Mouse (Mus musculus) bone marrow macrophage, adult 2 months (primary cell): ENCODE data around the gene Hand2. TPM values are rescaled to one million over a fixed set of nuclear protein-coding genes. Genes with fewer than 3 reads are reported as not detected.

Experiments used
- H3K27ac ChIP-seq: 2 replicates; pipeline ENCODE4 v1.5.1; 2012; ENCODE audit warnings: low read depth, low read length; ENCODE audit not compliant: insufficient read depth
- H3K4me1 ChIP-seq: 2 replicates; pipeline ENCODE4 v1.6.1; 2012; ENCODE audit warnings: low read length; ENCODE audit not compliant: control insufficient read depth, insufficient read depth
- H3K4me3 ChIP-seq: 2 replicates; pipeline ENCODE4 v1.5.1; 2012; ENCODE audit warnings: mild to moderate bottlenecking, low read length, moderate library complexity; ENCODE audit not compliant: insufficient read depth
- CTCF ChIP-seq: IDR thresholded peaks from 2 replicates; pipeline ENCODE4 v1.5.1; 2012; ENCODE audit warnings: low read depth, mild to moderate bottlenecking, low read length, moderate library complexity
- POLR2A ChIP-seq: IDR thresholded peaks from 2 replicates; pipeline ENCODE4 v1.6.1; 2012; ENCODE audit warnings: mild to moderate bottlenecking, low read depth, low read length, borderline replicate concordance
- polyA plus RNA-seq: library from polyadenylated mRNA; stranded (reverse); fragments of >200 nt; gene quantifications from 2 replicates; pipeline ENCODE4 v1.2.4, GENCODE M21; 2012; ENCODE audit not compliant: missing spikeins, insufficient read depth, insufficient read length

Gene Hand2
- polyA plus RNA-seq, 1 experiment, result not detected

DNA sequence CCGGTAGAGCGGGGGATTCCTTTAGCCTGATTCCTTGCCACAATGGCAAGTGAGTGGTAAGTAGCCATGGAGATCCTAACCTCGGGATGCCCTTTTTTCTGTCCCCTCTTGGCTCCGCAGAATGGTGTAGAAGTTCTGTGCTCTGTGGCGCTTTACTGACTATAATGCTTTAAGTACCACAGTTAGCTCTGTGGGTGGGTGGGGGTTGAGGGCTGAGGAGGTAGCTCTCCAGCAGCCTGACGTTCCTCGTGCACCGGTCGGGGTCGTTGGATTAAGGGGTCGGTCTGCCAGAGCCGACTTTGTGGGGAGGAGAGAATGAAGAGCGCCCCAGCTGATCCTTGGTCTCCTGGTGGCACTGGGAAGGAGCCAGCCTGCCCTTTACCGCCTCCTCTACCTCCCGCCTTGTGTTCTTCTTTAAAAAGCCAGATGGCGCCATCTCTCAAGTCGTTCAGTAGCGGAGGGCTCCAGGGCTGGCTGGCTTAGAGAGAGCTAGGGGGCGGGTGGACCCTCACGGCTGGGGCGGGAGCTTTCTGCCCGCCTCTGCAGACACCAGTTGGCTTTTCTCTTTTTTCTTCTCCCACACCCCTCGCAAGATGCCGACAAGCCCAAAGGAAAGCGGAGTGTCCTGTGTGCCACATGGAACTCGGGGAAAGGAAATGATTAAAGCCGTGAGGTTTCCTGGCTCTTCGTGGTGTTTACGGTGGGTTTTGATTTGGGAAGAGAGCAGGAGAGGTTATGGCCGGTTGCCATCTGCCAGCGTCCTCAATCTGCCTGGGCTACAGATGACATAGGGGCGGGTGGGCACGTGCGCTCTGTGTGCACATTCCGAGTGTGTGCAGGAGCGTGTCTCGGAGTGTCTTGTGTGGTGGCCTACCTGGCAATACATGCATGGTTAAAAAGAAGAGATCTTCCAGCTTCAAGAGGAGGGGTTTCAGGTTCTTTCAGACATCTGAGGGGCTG lies 32.8 kb downstream of the Hand2 start:
- no peak overlapping the region for H3K4me3 ChIP-seq
- H3K27ac ChIP-seq, result no peak overlapping the region
- TF ChIP-seq POLR2A (no peak), CTCF (no peak)
- no peaks in the 10 kb centered on the region for H3K4me1 ChIP-seq

DNA sequence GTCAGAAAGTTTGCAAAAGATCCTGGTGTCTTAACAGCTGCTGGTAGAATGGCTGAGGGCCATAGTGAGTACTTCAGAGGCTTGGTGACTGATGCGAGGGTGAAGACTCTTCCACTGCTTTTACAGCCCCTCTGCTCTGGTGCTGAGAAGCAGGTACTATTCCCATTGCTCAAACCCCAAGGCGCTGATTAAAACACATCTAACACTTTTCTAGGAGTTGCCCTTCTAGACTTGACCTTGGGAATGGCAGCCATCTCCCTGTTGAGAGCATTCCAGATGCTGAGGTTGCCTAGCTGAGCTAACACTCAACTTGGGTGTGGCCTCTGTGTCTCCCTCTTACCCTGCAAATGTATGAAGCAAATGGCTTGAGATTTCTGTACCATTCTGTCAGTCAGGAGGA lies 34.1 kb downstream of the Hand2 start:
- H3K4me1 ChIP-seq, result no peaks in the 10 kb centered on the region
- TF ChIP-seq POLR2A (no peak), CTCF (no peak)
- H3K4me3 ChIP-seq, result no peak overlapping the region

DNA sequence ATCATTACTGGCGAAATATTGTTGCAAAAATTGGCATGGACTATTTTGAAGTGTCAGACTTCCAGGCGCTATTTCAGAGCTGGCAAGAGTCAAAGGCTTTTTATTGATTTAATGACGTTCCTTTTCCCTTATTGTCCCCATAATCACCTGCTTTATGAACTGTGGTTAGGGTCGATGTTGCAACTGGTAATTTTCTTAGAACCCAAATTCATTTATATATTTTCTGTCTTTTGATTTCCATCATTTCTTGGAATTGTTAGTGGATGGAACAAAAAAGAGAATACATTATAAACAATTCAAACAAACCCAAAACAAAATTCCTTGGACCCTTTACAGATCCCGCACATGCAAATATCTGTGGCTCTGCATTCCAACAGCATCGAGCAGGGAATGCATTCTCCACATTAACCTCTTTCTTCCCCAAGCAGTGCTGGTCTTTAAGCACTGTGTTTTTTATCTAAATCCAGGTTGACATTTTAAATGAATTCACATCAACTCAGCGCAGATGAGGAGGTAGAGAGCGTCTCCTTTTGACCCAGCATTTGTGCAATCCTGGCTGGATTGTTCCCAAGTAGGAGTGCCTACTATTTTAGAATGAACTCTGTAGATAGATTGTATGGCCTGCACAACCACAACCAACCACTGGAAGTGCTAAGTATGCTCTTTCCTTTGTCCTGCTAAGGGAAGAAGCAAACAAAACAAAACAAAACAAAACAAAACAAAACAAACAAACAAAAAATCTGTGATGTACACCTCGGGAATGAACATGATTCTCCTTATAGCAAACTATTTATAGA lies 35.9 kb downstream of the Hand2 start:
- Histone ChIP-seq H3K4me1 (no peaks in the 10 kb centered on the region), H3K27ac (no peak overlapping the region), H3K4me3 (no peak overlapping the region)
- TF ChIP-seq POLR2A (no peak), CTCF (no peak)

More for the DNA sequence above, 34.1 kb downstream of the Hand2 start:
- H3K27ac ChIP-seq, result no peak overlapping the region

DNA sequence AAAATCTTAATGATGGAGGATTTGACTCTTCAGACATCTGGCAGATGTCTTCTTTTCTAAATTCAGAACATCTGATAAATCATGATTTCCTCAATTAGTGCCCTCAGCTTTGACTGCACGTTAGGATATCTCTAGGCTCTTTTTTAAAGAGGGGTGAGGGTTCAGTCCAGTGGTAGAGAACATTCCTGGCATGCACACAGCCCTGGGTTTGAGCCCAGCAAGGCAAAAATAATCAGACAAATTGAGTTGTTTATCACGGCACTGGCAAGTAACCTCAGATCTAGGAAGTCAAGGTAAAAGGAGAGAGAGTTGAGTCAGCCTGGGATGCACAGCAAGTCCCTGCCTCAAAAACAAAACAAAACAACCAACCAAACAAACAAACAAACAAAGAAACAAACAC lies 39.7 kb downstream of the Hand2 start:
- no peak overlapping the region for H3K27ac ChIP-seq
- TF ChIP-seq CTCF (no peak), POLR2A (no peak)
- no peak overlapping the region for H3K4me3 ChIP-seq
- H3K4me1 ChIP-seq, result no peaks in the 10 kb centered on the region

DNA sequence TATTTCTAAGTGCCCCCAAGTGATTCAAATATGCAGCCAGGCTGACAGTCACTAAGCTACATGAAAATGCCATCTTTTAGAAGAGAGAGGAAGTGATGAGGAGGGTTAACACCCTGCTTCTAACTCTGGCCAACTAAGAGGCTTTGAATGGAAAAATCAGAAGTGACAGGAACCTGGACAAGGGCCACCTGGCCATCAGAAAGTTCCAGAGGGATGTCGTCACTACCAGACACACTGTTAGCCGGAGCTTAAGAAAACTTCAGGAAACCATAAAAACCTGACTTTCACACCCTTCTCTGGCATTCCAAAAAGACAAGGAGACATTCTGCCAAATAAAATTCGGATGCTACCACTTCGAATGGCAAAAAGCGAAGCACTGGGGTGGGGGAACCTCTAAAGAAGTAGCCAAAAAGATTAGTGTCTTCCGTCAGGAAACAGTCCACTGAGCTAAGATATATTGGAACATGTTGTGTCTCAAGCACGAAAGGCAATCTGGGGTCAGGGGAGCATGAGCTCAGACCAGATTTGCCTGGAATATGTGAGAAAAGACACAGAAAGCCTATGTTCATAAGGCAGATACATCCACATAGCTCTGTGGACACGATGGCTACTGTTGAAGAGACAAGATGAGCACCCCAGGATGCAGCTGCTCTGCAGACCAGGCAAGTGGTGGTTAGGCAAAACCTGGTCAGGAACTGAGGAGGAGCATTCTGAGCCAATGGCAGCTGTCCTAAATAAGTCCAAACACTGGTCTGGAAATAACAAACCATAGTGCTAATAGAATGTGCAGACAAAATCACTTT lies 40.4 kb downstream of the Hand2 start:
- TF ChIP-seq POLR2A (no peak), CTCF (no peak)
- Histone ChIP-seq H3K4me1 (no peaks in the 10 kb centered on the region), H3K27ac (no peak overlapping the region), H3K4me3 (no peak overlapping the region)

DNA sequence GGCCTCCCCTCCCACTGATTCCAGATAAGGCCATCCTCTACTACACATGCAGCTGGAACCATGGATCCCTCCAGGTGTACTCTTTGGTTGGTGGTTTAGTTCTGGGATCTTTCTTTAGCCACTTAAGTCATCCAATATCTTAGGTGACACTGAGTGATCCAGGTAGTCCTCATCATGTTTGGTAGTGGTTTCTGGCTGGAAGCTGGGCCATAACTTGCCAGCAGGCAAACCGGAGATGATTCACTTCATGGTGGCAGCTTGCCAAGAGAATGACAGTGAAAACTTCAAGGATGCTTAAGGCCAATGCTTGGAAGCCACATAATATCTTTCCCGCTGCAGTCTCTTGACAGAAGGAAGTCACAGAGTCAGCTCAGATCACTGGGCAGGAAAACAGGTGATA lies 42.1 kb downstream of the Hand2 start:
- TF ChIP-seq POLR2A, result no peak
- TF ChIP-seq CTCF, result no peak
- no peak overlapping the region for H3K4me3 ChIP-seq
- no peaks in the 10 kb centered on the region for H3K4me1 ChIP-seq
- H3K27ac ChIP-seq, result no peak overlapping the region

DNA sequence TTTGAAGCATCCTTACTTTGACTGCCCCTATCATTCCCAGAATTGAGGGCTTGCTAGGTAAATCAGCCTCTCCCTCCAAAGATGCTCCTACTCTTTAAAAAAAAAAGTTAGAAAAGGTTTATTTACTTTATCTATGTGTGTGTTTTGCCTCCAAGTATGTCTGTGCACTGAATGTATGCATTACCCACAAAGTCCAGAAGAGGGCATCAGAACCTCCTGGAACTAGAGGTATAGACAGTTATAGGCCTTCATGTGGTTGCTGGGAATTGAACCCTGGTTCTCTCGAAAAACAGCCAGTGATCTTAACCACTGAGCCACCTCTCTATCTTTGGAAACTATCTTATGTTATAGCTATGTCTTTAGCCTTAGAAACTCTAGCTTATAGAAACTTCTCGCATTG lies 53.3 kb downstream of the Hand2 start:
- Histone ChIP-seq H3K27ac (no peak overlapping the region), H3K4me1 (no peaks in the 10 kb centered on the region), H3K4me3 (no peak overlapping the region)
- TF ChIP-seq POLR2A (no peak), CTCF (no peak)

Other genes starting within 250 kb of the Hand2 start
- gene Scrg1, start 134.9 kb downstream of the Hand2 start, polyA plus RNA-seq, result not detected in 2 replicates
- gene Sap30, start 166.9 kb downstream of the Hand2 start, polyA plus RNA-seq, result 47.8 and 50.9 TPM in 2 replicates
- 55.6 and 95.1 TPM in 2 replicates for gene Hmgb2, start 190.9 kb downstream of the Hand2 start, polyA plus RNA-seq